ENCODE assay signal across 9 mouse cellular contexts in genomic region chr15:26015979-26016665, GRCm38 (mm10). TPM values are rescaled to one million over a fixed set of nuclear protein-coding genes. Genes with fewer than 3 reads are reported as not detected.
DNase-seq lines count a peak whose midpoint lies in the region; ATAC-seq and TF ChIP-seq lines count a peak whose summit lies in the region.
"Had no signal": no experiment of that assay in that cellular context is flagged by ENCODE, and none has a peak within 500 bp of the region (broad histone marks: within the 10 kb centered on the region; RNA-seq: fewer than 3 reads in every experiment).

No protein-coding gene starts in this region.

- peak; percentile 21 to 59 for DNase-seq in heart, adult 18-20 months
- DNase-seq in heart, postnatal 25 days (ENCODE audit: low spot score) = no peak
- DNase-seq in gastrocnemius, postnatal 25 days = peak; percentile 14
- DNase-seq in kidney, postnatal 4 days = peak; percentile 67 to 70
- no peak for DNase-seq in thymus, adult 2 months
- DNase-seq in right cerebral cortex, postnatal 36 days (ENCODE audit: low spot score in 2 of 2) = no peak

- no peak overlapping the region for H3K27ac ChIP-seq in thymus, adult 2 months (ENCODE audit: control insufficient read depth, insufficient read depth, low read length)
- H3K27ac ChIP-seq: stomach, embryonic 15.5 days had no signal

- no peak overlapping the region for H3K4me3 ChIP-seq in thymus, adult 2 months (ENCODE audit: control insufficient read depth, insufficient read depth, low read length)
- H3K4me3 ChIP-seq: stomach, embryonic 15.5 days had no signal

- TF ChIP-seq POLR2A in thymus, adult 2 months (IDR thresholded peaks at IDR 0.05; ENCODE audit: control insufficient read depth, extremely low read depth, insufficient read depth, low read length, poor library complexity) = no peak

- TF ChIP-seq CTCF in thymus, adult 2 months (IDR thresholded peaks at IDR 0.05; ENCODE audit: borderline replicate concordance, control insufficient read depth, extremely low read depth, insufficient read depth, low read length, poor library complexity) = no peak

- no peaks in the 10 kb centered on the region for H3K27me3 ChIP-seq in thymus, adult 2 months (ENCODE audit: control insufficient read depth, insufficient read depth, low read length)
- H3K27me3 ChIP-seq: stomach, embryonic 15.5 days had no signal

- intact Hi-C loops in heart, postnatal 25 days (cut with DNase I) = no loop called here

- peak; percentile 88 for ATAC-seq in neutrophil, adult 5-6 weeks (ENCODE audit: extremely low read depth, insufficient number of reproducible peaks, low FRiP score, poor library complexity, severe bottlenecking)
- no peak for ATAC-seq in erythroid progenitor cell, adult 5-6 weeks (replicated peaks; ENCODE audit: low FRiP score, poor library complexity, severe bottlenecking)

- H3K36me3 ChIP-seq in thymus, adult 2 months (ENCODE audit: control insufficient read depth, insufficient read depth, low read length) = no peaks in the 10 kb centered on the region
- H3K36me3 ChIP-seq: stomach, embryonic 15.5 days had no signal

- H3K4me1 ChIP-seq in thymus, adult 2 months (replicated peaks; ENCODE audit: control insufficient read depth, insufficient read depth, low read length) = no peaks in the 10 kb centered on the region
- H3K4me1 ChIP-seq: stomach, embryonic 15.5 days had no signal

- WGBS in thymus, adult 2 months = 32% methylated on average over 14 of the region's 14 CpGs

RNA-seq across cellular contexts. Expression of gene Zfp622, which starts 32.0 kb away (rescaled TPM):
- 10 to 100 TPM; 26.7 to 27.6 TPM for total RNA-seq in heart, adult 18-20 months (2021)
- total RNA-seq in heart, postnatal 25 days (2021) = 10 to 100 TPM; 21.1 to 22.2 TPM
- total RNA-seq in gastrocnemius, postnatal 25 days (2021) = 10 to 100 TPM; 20.2 to 23.9 TPM
- total RNA-seq in neutrophil, adult 5-6 weeks (2017) = 103 and 117 TPM in 2 replicates
- polyA plus RNA-seq in thymus, adult 2 months (2012; rRNA removed) = 20.6 and 24.0 TPM in 2 replicates
- total RNA-seq in erythroid progenitor cell, adult 5-6 weeks (2015; ENCODE audit: low replicate concordance) = 2.9 and 16.8 TPM in 2 replicates
- total RNA-seq in erythroid progenitor cell, adult 5-6 weeks (2017; ENCODE audit: low replicate concordance) = 25.9 and 26.9 TPM in 2 replicates

Comparison
In these comparisons a context has a peak if more than half of its experiments do, and no peak if none do; other contexts are left out.
1. DNase-seq: peak in heart, adult 18-20 months (2 of 2), gastrocnemius, postnatal 25 days (single experiment) and kidney, postnatal 4 days (2 of 2); none in heart, postnatal 25 days (single experiment), thymus, adult 2 months (single experiment) and right cerebral cortex, postnatal 36 days (0 of 2).